Mouse (Mus musculus) small intestine, adult 2 months (tissue): ENCODE measurements around the gene Hydin.

Source experiments
- CTCF ChIP-seq: fragments of 200-500 bp; IDR thresholded peaks from 2 replicates; pipeline ENCODE4 v1.5.1; 2012; ENCODE audit warnings: low read depth, mild to moderate bottlenecking, control low read depth, inconsistent platforms, low read length, moderate library complexity, mixed read lengths; ENCODE audit not compliant: insufficient replicate concordance, insufficient read length; ENCODE audit errors: extremely low read depth
- POLR2A ChIP-seq: fragments of 200-500 bp; IDR thresholded peaks from 2 replicates; pipeline ENCODE4 v1.6.1; 2012; ENCODE audit warnings: low read depth, mild to moderate bottlenecking, control low read depth, inconsistent platforms, low read length, moderate library complexity

GRCm38 (mm10) chr8:110265796-110266305 is 926 bp upstream of the Hydin start:
- no peak for TF ChIP-seq POLR2A
- no peak for TF ChIP-seq CTCF
